Mouse (Mus musculus) mesoderm, embryonic 11.5 days (tissue): ENCODE measurements at regions not wholly inside any gene's neighbourhood (a gene's known extent, or its start where the extent isn't known, plus 50 kb on each side); places are given as distances from the start of the nearest gene placed in this dataset.

ENCODE experiments used
- DNase-seq: peaks from one replicate; pipeline ENCODE4 v3.0.0-alpha.2; 2012; ENCODE audit warnings: low read depth, low spot score

DNA sequence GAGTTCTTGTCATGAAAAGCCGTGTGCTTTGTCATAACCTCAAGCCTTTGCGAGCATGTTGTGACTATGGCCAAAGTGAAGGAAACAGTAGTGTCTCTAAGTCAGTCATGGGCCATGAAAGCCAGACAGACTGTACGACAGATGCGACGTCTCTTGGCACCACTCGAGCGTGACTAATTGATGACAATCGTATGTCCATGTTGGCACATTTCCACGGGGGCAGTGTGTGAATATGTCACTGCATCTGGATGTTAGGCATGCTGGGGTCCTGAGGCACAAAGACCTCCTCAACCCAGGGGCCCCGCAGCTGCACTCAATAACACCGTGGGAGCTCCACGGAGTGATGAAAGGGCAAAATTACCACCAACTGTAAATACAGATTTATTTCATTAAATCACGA lies 77.1 kb upstream of the Paip1 start:
- DNase-seq = peak; percentile 35

DNA sequence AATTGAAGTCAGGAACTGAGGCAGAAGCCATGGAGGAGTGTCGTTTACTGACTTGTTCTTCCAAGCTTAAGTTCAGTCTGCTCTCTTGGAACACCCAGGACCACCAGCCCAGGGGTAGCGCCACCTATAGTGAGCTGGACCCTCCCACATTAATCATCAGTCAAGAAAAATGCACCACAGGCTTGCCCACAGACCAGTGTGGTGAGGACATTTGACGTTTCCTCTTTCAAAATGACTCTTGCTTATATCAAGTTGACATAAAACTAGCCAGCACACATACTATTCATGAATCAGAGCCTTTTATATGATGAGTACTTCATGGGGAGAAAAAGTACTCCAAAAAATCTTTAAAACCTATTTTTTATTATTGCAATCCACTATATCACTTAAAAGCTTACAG lies 69.7 kb upstream of the Paip1 start:
- DNase-seq = no peak

DNA sequence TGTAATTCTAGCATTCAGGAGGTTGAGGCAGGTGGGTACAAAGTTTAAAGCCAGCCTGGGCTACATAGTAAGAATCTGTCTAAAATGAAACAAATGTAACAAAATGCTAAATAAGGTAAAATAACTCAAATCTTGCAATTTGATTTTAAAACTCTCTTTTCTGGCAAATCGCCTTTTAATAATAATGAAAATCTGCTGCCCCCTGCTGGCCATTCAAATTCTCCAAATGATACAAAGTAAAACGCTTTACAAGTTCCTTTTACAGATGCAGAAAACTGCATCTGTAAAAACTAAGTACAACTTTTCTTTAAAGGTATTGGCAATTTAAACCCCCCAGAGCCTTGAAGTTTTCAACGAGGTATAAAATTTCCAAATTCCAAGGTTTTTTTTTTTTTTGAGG lies 65.0 kb upstream of the Paip1 start:
- peak; percentile 38 for DNase-seq

DNA sequence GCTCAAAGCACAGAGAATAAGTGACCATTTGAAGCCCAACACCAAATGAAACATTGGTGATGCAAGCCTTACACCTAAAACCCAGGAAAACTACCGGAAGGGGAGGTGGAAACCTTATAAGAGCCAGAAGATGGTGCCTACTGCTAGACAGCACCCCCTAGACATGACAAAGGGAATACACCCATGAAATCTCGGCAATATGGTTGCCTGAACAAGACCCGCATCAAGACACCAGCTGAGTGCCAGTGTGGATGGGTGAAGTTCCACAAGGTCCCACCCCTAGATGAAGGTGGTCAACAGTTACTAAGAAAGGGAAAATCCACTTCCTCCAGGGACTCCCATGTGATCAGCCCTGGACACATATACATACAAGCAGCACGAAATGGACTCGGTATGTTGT lies 64.2 kb upstream of the Paip1 start:
- DNase-seq = no peak

DNA sequence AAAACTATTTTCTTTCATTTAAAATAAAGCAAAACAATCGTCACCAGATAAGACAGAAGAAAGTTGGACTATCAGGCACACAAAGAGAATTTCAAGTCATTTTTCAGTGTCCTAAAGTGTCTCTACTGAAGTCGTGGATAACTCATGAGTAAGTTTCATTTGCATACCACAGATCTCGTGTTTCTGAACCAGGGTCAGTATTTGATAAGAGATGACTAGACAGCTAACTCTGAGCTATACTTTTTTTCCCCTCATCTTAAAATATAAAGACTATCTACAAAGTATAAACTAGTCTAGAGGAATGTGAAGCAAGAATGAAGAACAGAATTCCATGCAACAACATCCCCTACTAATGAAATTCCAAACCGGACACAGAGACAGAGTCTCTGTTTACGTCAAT lies 60.9 kb upstream of the Paip1 start:
- no peak for DNase-seq

DNA sequence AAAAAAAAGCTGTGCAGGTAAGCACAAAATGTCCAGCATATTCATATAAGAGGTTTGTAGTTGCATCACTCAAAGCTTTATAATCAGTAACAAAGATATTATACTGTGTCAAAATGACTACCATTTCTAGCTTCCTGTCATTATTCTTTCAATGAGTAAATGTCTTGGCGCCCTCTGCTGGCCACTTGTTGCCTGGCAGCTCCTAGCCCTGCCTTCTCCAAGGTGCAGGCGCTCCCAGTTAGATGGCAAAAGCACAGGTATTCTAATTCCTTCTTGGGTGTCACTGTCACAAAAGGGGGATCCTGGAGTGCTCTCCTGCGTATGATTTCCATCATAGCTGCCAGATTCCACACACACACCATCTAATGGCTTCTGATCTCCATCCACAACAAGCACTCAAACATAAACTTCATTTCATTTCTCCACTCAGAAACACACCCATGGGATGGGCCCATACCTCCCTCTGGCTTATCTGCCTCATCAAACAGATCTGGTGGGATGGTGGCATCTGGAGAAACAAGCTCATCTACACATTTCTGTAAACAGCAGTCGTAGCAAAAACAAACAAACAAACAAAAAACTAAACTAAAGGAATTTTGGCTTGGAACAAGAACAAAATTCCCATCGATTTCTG lies 49.9 kb upstream of the Paip1 start:
- peak; percentile 66 for DNase-seq
